Mouse (Mus musculus): ENCODE measurements around the gene Gm21190. TPM values are rescaled to one million over a fixed set of nuclear protein-coding genes. Genes with fewer than 3 reads are reported as not detected.
"Not testable (repeated sequence)": the region's sequence is repeated elsewhere in the genome, so short reads cannot be mapped to it uniquely, and the experiment has no call there.

The Gm21190 gene
- not detected in 2 replicates for total RNA-seq (2021)
- long read RNA-seq, result 0 reads

GRCm38 (mm10) chr5:15529122-15529521, at the start of gene Gm21190:
Gm21190 (minus strand) TSS chr5:15529222.
- DNase-seq, result not testable (repeated sequence)

- not testable (repeated sequence) for DNase-seq
These were observed 48.0 kb upstream of the Gm21190 start, which contains the start of gene Gm21083 for GRCm38 (mm10) chr5:15577033-15577432. Gm21083 (plus strand) TSS chr5:15577333.

DNA sequence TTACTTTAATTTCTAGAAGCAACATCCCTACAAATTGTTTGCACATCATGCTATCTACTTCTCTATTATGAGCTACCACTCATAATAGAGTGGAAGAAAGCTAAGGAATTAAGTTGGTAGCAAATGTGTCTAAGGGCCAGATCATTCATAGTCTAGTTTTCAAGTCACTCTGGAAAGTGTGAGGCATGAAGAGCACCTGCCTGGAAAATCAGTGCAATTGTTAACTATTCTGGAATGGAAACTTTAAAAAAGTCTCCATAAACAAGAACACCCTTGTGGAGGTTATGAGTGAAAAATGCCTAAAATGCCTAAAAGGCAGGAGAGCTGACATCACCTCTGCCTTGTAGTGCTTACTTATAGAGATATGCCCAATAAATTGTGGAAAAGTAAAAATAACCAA, 44.7 kb upstream of the Gm21190 start:
- DNase-seq, result not testable (repeated sequence)

DNA sequence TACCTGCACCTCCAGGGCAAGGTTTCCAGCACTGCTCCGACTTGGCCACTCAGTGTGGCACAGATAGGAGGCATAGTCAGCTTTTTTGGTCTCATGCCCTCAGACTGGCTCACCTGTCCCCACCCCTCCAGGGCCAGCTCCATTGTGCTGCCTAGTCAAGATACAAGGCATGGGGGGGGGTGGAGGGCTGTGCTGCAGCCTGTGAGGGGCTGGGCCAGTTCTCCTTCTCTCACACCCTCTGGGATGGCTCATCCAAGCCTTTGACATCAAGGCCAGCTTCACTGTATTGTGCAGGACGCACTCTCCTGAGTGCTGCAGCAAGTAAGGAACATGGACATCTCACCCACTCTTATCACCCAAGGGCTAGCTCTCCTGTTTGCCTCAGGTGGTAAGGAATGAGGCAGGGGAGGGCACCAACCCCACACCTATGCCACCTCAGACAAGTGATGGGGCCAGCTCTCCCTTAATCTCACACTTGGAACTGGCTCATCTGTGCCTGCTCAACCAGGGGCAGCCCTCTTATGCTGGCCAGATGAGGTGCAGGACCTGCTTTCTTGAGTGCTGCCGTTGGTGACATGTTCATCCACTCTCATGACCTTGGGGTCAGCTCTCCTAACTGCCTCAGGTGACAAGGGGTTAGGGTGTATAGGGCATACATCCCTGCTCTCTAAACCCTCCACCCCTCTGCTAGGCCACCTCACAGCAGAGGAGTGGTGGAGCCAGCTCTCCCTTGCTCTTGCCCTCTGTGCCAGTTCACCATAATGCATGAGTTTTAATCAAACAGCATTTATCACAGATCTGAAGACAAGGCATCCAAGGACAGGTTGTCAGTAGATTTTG, 32.6 kb upstream of the Gm21190 start:
- DNase-seq, result not testable (repeated sequence)

DNA sequence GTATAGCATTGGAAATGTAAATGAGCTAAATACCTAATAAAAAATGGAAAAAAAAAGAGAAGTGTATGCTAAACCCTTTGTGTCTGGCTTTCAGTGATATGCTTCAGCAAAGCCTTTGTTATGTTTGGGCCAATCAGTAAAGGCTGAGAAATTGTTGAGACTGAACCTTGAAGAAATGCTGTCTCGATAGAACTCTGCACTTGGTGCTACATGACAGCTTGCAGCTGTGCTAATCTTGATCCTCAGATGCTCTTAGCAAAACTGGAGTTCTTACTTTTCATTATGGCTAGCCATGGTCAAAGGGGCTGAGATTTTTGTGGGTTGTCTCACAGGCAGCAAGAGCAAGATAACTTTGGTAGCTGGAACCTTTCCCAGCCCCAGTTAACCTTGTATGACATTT, 29.6 kb upstream of the Gm21190 start:
- not testable (repeated sequence) for DNase-seq

DNA sequence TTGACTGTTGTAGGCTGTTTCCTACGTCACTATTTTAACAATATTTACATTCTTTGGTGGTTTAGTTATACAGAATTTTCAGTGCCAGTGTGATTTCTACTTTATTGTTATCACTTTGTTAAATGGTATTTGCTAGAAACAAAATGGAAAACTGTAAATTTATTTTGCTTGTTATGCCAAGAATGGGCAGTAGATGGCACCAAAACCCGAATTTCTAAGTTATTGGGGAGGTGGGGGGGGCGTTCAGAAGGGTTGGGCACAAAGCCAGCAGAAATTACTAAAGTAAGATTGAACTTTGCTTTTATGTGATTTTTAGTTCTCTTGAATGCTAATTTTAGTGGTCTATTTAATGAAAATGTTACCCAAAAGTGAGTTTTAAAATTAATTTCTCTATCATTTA, 20.6 kb upstream of the Gm21190 start:
- DNase-seq, result not testable (repeated sequence)

- not testable (repeated sequence) for DNase-seq
These were observed 20.1 kb upstream of the Gm21190 start for GRCm38 (mm10) chr5:15549134-15549533.

DNA sequence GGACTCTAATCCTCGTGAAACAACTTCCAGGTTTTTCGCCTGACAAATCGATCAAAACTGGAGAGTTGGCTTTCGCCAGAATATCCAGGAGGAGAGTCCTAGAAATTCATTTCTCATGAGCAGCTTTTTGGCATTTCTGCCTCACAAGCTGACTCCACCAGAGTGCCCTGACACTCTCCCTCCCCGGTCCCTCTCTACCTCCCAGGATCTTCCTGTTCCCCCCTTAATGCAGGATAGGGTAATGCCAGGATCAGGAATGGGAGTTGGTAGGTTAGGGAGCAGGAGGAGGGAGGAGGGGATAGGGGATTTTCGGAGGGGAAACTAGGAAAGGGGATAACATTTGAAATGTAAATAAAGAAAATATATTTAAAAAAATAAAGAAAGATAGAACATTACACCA, 19.6 kb upstream of the Gm21190 start:
- not testable (repeated sequence) for DNase-seq

- DNase-seq, result peak; percentile 33
These were observed 6.6 kb downstream of the Gm21190 start for GRCm38 (mm10) chr5:15522470-15522869.

GRCm38 (mm10) chr5:15522028-15522427, 7.0 kb downstream of the Gm21190 start:
- DNase-seq, result not testable (repeated sequence)

- not testable (repeated sequence) for DNase-seq
These were observed 8.6 kb downstream of the Gm21190 start for GRCm38 (mm10) chr5:15520418-15520817.

DNA sequence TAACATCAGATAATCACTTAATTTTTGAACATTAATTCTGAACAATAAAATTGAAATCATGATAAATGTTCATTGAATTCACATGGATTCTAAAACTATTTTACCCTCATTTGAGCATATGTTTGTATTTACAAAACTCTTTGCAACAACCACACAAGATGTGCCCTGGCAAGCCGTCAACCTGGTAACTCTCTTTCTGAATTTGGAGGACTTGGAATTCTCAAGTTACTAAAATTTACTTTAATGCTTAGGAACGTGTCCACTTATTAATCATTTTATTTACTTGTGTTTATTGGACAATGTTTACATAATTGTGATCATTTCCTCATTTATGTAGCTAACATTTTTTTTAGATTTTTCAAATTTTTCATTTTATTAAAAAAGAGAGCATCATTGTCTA, 11.9 kb downstream of the Gm21190 start:
- DNase-seq, result not testable (repeated sequence)

DNA sequence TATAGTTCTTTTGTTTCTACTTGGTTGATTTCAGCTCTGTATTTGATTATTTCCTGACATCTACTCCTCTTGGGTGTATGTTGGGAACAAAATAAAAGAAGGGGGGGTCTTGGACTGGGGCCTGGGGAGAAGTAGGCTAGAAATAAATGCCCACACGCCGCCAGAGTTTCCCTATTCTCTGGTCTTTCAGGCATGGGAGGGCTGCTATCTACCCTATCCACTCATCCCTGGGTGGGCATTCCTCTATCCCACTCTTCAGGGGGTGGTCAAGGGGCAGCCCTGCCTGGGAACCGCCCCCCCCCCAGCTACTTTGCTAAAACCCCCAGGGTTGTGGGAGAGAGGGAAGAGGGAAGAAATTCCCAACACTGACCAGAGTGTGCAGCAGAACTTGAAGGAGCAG, 16.8 kb downstream of the Gm21190 start:
- DNase-seq, result not testable (repeated sequence)

- DNase-seq, result not testable (repeated sequence)
These were observed 19.1 kb downstream of the Gm21190 start for GRCm38 (mm10) chr5:15509911-15510310.

- peak; percentile 3 for DNase-seq
These were observed 20.3 kb downstream of the Gm21190 start for GRCm38 (mm10) chr5:15508460-15509451.

GRCm38 (mm10) chr5:15507757-15508459, 21.1 kb downstream of the Gm21190 start:
- not testable (repeated sequence) for DNase-seq

GRCm38 (mm10) chr5:15507309-15507619, 21.8 kb downstream of the Gm21190 start:
- no peak for DNase-seq

GRCm38 (mm10) chr5:15506575-15507308, 22.3 kb downstream of the Gm21190 start:
- DNase-seq, result peak; percentile 16

GRCm38 (mm10) chr5:15498774-15499400, 30.1 kb downstream of the Gm21190 start:
- DNase-seq, result peak; percentile 45

DNA sequence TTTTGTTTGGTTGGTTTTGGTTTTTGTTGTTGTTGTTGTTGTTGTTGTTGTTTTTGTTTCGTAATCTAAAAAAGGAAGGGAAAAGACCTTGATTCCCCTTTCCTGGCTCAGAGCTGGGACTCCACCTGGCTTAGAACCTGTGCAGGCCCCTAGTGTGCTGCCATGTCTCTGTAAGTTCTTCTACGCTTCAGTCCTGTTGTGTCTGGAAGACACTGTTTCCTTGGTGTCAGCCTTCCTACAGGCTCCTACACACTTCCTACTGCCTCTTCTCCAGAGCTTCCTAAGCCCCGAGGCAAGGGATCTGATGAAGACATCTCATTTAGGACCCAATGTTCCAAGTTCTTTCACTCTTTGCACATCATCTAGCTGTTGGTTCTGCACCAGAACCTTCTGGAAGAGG, 30.7 kb downstream of the Gm21190 start:
- not testable (repeated sequence) for DNase-seq

- not testable (repeated sequence) for DNase-seq
These were observed 38.1 kb downstream of the Gm21190 start for GRCm38 (mm10) chr5:15490934-15491333.

Data from adrenal gland, postnatal 25 days (tissue).